23 mouse cellular contexts compared by ENCODE assay signal in genomic region chr6:34395897-34396296, GRCm38 (mm10). TPM values are rescaled to one million over a fixed set of nuclear protein-coding genes. Genes with fewer than 3 reads are reported as not detected.
A peak's percentile ranks its signal among the peaks of the same experiment; 100 is the strongest.
DNase-seq lines count a peak whose midpoint lies in the region; ATAC-seq and TF ChIP-seq lines count a peak whose summit lies in the region.
"Had no signal": no experiment of that assay in that cellular context is flagged by ENCODE, and none has a peak within 500 bp of the region (broad histone marks: within the 10 kb centered on the region; RNA-seq: fewer than 3 reads in every experiment).

No protein-coding gene starts in this region.

- no peak for TF ChIP-seq EP300 in liver, postnatal 0 days (IDR thresholded peaks at IDR 0.05; ENCODE audit: low read depth)

- 66% methylated on average over 5 of the region's 5 CpGs for WGBS in liver, postnatal 0 days (ENCODE audit: insufficient replicate concordance)
- 77% methylated on average over 5 of the region's 5 CpGs for WGBS in liver, embryonic 11.5 days

- ATAC-seq in liver, postnatal 0 days = peak; percentile 56
- no peak for ATAC-seq in liver, embryonic 11.5 days (replicated peaks; ENCODE audit: low FRiP score)
- ATAC-seq: forebrain, embryonic 13.5 days; forebrain, postnatal 0 days; hindbrain, embryonic 16.5 days had no signal

- no peaks in the 10 kb centered on the region for H3K4me1 ChIP-seq in liver, postnatal 0 days (ENCODE audit: insufficient read depth)
- no peaks in the 10 kb centered on the region for H3K4me1 ChIP-seq in liver, embryonic 11.5 days (replicated peaks; ENCODE audit: control insufficient read depth, insufficient read depth, low read length)
- H3K4me1 ChIP-seq: embryonic facial prominence, embryonic 10.5 days; forebrain, embryonic 13.5 days; hindbrain, embryonic 12.5 days had no signal

- H3K9me3 ChIP-seq in liver, postnatal 0 days (ENCODE audit: low read length) = no peaks in the 10 kb centered on the region
- no peaks in the 10 kb centered on the region for H3K9me3 ChIP-seq in liver, embryonic 11.5 days (ENCODE audit: control insufficient read depth, low read length)
- H3K9me3 ChIP-seq: hindbrain, embryonic 12.5 days had no signal

- no peaks in the 10 kb centered on the region for H3K27me3 ChIP-seq in liver, postnatal 0 days (ENCODE audit: insufficient read depth, low read length)
- no peaks in the 10 kb centered on the region for H3K27me3 ChIP-seq in liver, embryonic 11.5 days (replicated peaks; ENCODE audit: control insufficient read depth, insufficient read depth, low read length)
- H3K27me3 ChIP-seq: CH12.LX; forebrain, embryonic 13.5 days; hindbrain, embryonic 12.5 days had no signal

- H3K27ac ChIP-seq in liver, postnatal 0 days (ENCODE audit: low read depth) = no peak overlapping the region
- H3K27ac ChIP-seq in liver, embryonic 11.5 days (ENCODE audit: low read depth, low read length) = no peak overlapping the region
- H3K27ac ChIP-seq: embryonic facial prominence, embryonic 10.5 days; forebrain, embryonic 13.5 days; hindbrain, embryonic 12.5 days had no signal

- H3K36me3 ChIP-seq in liver, postnatal 0 days (replicated peaks; ENCODE audit: insufficient read depth, low read length) = peaks cover 11% of the 10 kb centered on the region; the same call in 1 of the 2 replicates
- H3K36me3 ChIP-seq in liver, embryonic 11.5 days (ENCODE audit: control insufficient read depth, insufficient read depth, low read length) = peaks cover 5% of the 10 kb centered on the region; the same call in 1 of the 2 replicates

- H3K9ac ChIP-seq in liver, postnatal 0 days (replicated peaks) = no peak overlapping the region
- H3K9ac ChIP-seq in liver, embryonic 11.5 days (ENCODE audit: low read depth, low read length) = no peak overlapping the region
- H3K9ac ChIP-seq: forebrain, embryonic 13.5 days; forebrain, postnatal 0 days; hindbrain, embryonic 12.5 days had no signal

- TF ChIP-seq CTCF in liver, postnatal 0 days (IDR thresholded peaks at IDR 0.05; ENCODE audit: low read depth) = no peak

- DNase-seq in liver, postnatal 0 days = no peak
- DNase-seq in liver, embryonic 11.5 days (ENCODE audit: low spot score) = no peak
- peak; percentile 69 for DNase-seq in NIH3T3 (ENCODE audit: low read depth)
- peak; percentile 64 for DNase-seq in adrenal gland, postnatal 14 days
- no peak for DNase-seq in neural tube, embryonic 10.5 days (ENCODE audit: extremely low spot score, low spot score)
- DNase-seq in embryo, embryonic 10 days (ENCODE audit: low spot score) = no peak
- DNase-seq in cerebellum, adult 8-10 months = no peak
- DNase-seq: cerebellum, adult 11-12 months; cerebellum, adult 9-11 months; cerebellum, postnatal 36 days; forebrain, postnatal 0 days; gastrocnemius, postnatal 14 days; heart, postnatal 10 days; heart, postnatal 4 days; kidney, adult 11 months; kidney, adult 9 months had no signal

- no peak overlapping the region for H3K4me3 ChIP-seq in liver, postnatal 0 days (ENCODE audit: low read depth, low read length)
- no peak overlapping the region for H3K4me3 ChIP-seq in liver, embryonic 11.5 days (ENCODE audit: low read depth, low read length)
- H3K4me3 ChIP-seq: embryonic facial prominence, embryonic 10.5 days; forebrain, embryonic 13.5 days; hindbrain, embryonic 12.5 days had no signal

- no peak overlapping the region for H3K4me2 ChIP-seq in liver, postnatal 0 days (ENCODE audit: low read depth, low read length)
- H3K4me2 ChIP-seq in liver, embryonic 11.5 days = no peak overlapping the region
- H3K4me2 ChIP-seq: forebrain, embryonic 13.5 days; hindbrain, embryonic 12.5 days had no signal

RNA-seq across cellular contexts. Expression of gene Akr1b10, which starts 11.9 kb away (rescaled TPM):
- 7.0 and 7.3 TPM in 2 replicates for polyA plus RNA-seq in liver, postnatal 0 days (2015; fragmentation: Nextera tagmentation; extraction: Ambion mirVana)
- 16.1 and 18.6 TPM in 2 replicates for polyA plus RNA-seq in liver, embryonic 11.5 days (2014; fragmentation: Nextera tagmentation; extraction: Ambion mirVana)
- total RNA-seq in adrenal gland, postnatal 14 days (2021) = 105 and 111 TPM in 2 replicates

RNA-seq across cellular contexts. Expression of gene Akr1b7, which starts 16.2 kb away (rescaled TPM):
- polyA plus RNA-seq in liver, postnatal 0 days (2015; fragmentation: Nextera tagmentation; extraction: Ambion mirVana) = 258 and 381 TPM in 2 replicates
- 0.70 and 1.2 TPM in 2 replicates for polyA plus RNA-seq in liver, embryonic 11.5 days (2014; fragmentation: Nextera tagmentation; extraction: Ambion mirVana)
- total RNA-seq in adrenal gland, postnatal 14 days (2021) = 1,801 and 3,097 TPM in 2 replicates
- total RNA-seq: forebrain, postnatal 0 days; gastrocnemius, adult 18-20 months; gastrocnemius, postnatal 14 days; heart, postnatal 10 days; heart, postnatal 4 days had no signal
- polyA plus RNA-seq: embryonic facial prominence, embryonic 10.5 days; embryonic facial prominence, embryonic 14.5 days; forebrain, embryonic 13.5 days had no signal

RNA-seq across cellular contexts. Expression of gene Akr1b8, which starts 42.0 kb away (rescaled TPM):
- 7.2 and 8.1 TPM in 2 replicates for polyA plus RNA-seq in liver, postnatal 0 days (2015; fragmentation: Nextera tagmentation; extraction: Ambion mirVana)
- polyA plus RNA-seq in liver, embryonic 11.5 days (2014; fragmentation: Nextera tagmentation; extraction: Ambion mirVana) = 9.7 and 10.7 TPM in 2 replicates
- 153 and 188 TPM in 2 replicates for total RNA-seq in adrenal gland, postnatal 14 days (2021)

Comparison
In these comparisons a context has a peak if more than half of its experiments do, and no peak if none do; other contexts are left out.
1. RNA of gene Akr1b7, which starts 16.2 kb away (polyA plus RNA-seq): 258 to 381 TPM in liver, postnatal 0 days; 0.70 to 1.2 TPM in liver, embryonic 11.5 days; every median in the first group is over 100 times any median in the second.
2. DNase-seq: peak in NIH3T3 (single experiment) and adrenal gland, postnatal 14 days (single experiment); none in liver, postnatal 0 days (single experiment), liver, embryonic 11.5 days (single experiment), neural tube, embryonic 10.5 days (single experiment), embryo, embryonic 10 days (single experiment) and cerebellum, adult 8-10 months (single experiment).